Mouse (Mus musculus) liver, adult 2 months (tissue): ENCODE results near the gene Zfp599.

Source experiments
- CTCF ChIP-seq: fragments of 200-500 bp; IDR thresholded peaks from 2 replicates; pipeline ENCODE4 v1.5.1; 2011; ENCODE audit warnings: low read depth, low read length, control low read depth
- POLR2A ChIP-seq: fragments of 200-500 bp; IDR thresholded peaks from 2 replicates; pipeline ENCODE4 v1.6.1; 2011; ENCODE audit warnings: low read length, control low read depth; ENCODE audit not compliant: insufficient read depth; ENCODE audit errors: extremely low read depth

DNA sequence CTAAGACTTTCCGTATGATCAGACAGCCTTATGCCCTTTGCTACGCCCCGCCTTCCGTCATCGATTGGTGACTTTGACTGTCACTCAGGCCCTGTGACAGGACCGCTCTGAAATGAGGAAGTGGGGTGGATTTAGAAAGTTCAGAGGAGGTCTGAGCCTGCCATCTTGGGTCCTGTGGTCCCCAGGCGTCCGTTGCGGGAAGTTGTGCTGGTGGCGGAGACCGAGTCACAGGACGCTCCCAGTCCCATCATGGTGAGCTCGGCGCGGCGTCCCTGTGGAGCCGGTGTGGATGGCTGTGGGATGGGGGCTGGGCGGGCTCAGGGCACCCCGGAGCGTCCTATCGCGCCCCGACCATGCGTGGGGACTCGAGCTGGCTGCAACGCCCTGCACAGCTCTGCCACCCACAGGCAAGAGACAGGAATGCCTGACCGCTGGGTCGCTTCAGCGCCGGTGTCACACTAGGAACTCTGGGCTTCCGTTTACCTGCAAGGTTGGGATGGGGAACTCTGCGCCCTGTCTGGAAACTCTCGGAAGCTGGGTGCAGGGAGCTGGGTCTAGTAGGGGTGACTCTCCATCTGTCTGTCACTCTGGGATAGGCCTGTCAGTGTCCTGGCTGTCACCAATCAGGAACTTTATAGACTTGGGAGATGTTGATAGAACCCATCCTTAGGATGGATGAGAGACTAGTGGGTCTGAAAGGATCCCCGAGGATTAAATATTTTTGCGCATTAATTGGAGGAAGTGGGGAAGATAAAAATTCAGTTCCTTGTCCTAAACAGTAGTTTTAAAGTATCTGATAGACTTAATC is 33.9 kb downstream of the Zfp599 start, which contains the start of gene Zfp809:
- TF ChIP-seq CTCF (peak; percentile 88), POLR2A (peak; percentile 85)
